Mouse (Mus musculus) G1E (cell line): Measurements from ENCODE around the gene Lkaaear1.

Source experiments
- CTCF ChIP-seq: IDR thresholded peaks from 2 replicates; pipeline ENCODE4 v1.5.1; 2012; ENCODE audit warnings: low read depth, low read length, inconsistent platforms, mixed read lengths
- GATA1 ChIP-seq: IDR thresholded peaks from 2 replicates; pipeline ENCODE4 v1.6.1; 2012; ENCODE audit warnings: borderline replicate concordance, low read length, inconsistent platforms, mixed read lengths
- GATA2 ChIP-seq: IDR thresholded peaks from 2 replicates; pipeline ENCODE4 v1.6.1; 2012; ENCODE audit warnings: low read depth, low read length, inconsistent platforms, borderline replicate concordance
- TAL1 ChIP-seq: conservative IDR thresholded peaks from 2 replicates; pipeline ENCODE4 v1.6.1; 2012; ENCODE audit warnings: low read depth, low read length, inconsistent platforms, mixed read lengths

DNA sequence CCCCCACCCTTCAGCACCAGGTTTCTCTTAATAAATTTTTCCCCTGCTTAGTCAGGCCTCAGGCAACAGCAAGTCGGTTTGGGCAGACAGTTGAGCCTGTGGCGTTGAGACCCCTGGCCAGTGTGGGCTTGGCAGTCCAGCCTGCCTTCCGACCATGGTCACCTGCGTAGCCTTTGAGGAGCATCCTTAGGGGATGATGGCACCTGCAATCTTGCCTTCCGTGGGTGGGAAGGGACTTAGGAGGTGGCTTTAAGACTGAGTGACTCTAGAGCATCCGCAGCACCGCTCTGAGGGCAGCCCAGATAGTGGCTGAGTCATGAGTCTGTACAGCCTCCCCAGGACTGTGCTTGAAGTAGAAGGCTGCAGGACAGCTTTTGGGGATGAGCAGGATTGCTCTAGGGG lies 17.5 kb downstream of the Lkaaear1 start:
- TF ChIP-seq CTCF, result no peak
- TF ChIP-seq GATA2, result no peak
- no peak for TF ChIP-seq GATA1
- no peak for TF ChIP-seq TAL1
